In the genomic region with DNA sequence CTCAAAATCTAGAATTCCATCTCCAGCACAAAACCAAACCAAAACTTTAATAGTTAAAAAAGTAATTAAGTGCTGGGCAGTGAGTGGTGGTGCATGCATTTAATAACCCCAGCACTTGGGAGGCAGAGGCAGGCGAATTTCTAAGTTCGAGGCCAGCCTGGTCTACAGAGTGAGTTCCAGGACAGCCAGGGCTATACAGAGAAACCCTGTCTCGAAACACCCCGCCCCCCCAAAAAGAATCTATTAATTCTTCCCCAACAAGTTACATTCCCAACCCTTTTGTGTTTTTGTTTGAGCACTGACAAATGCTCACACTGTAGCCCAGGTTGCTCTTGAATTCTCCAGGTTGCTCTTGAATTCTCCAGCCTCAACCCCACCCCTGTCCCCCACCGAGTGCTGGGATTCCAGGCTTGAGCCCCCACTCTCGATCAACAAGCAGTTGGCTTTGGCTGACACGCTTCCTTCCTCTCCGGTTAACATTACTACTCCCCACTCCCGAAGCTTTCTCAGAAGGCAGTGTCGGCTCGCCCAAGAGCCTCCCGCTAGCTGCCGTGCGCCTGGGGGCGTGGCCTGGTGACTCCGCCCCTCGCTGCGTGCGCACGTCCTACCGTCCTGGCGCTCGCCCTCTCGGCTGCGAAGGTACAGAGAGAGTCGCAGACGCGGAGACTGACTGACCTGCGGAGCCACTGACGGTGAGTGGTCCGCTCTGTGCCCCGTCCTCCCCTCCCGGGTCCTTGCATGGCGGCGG, we compare ENCODE assay signal across 8 mouse cellular contexts. TPM values are rescaled to one million over a fixed set of nuclear protein-coding genes. Genes with fewer than 3 reads are reported as not detected.
DNase-seq lines count a peak whose midpoint lies in the region; ATAC-seq lines count a peak whose summit lies in the region.

TSS of gene Hmox2 (plus strand) at position 582 of the 748 bp plus-strand sequence.

- ATAC-seq in hindbrain, embryonic 11.5 days (ENCODE audit: low FRiP score) = peak; percentile 94

- peak within 1 kb of the TSS; percentile 70 for H3K9ac ChIP-seq in hindbrain, embryonic 11.5 days (ENCODE audit: low read depth, low read length)

- H3K4me3 ChIP-seq in hindbrain, embryonic 11.5 days (ENCODE audit: low read depth, low read length) = peak within 1 kb of the TSS; percentile 52

- H3K27ac ChIP-seq in hindbrain, embryonic 11.5 days (ENCODE audit: low read depth, low read length) = peak within 1 kb of the TSS; percentile 32; the same call in 1 of the 2 replicates

- no peaks in the 10 kb centered on the region for H3K27me3 ChIP-seq in hindbrain, embryonic 11.5 days (ENCODE audit: control insufficient read depth, insufficient read depth, low read length)

- no peaks in the 10 kb centered on the region for H3K9me3 ChIP-seq in hindbrain, embryonic 11.5 days (ENCODE audit: control insufficient read depth, low read length)

- H3K4me1 ChIP-seq in hindbrain, embryonic 11.5 days (replicated peaks; ENCODE audit: control insufficient read depth, insufficient read depth, low read length) = no peaks in the 10 kb centered on the region

- H3K4me2 ChIP-seq in hindbrain, embryonic 11.5 days (replicated peaks; ENCODE audit: low read depth, low read length) = peak within 1 kb of the TSS; percentile 66

- WGBS in hindbrain, embryonic 11.5 days = 5% methylated on average over 34 of the region's 35 CpGs

- peak; percentile 93 for DNase-seq in MN1 (ENCODE audit: low spot score)
- peak; percentile 92 for DNase-seq in cerebellum, adult 9-10 months
- peak; percentile 67 to 93 for DNase-seq in frontal cortex, adult 2 months (ENCODE audit: extremely low spot score in 1 of 2, low spot score in 1 of 2)
- peak; percentile 97 for DNase-seq in hindbrain, embryonic 11.5 days (ENCODE audit: low spot score)
- DNase-seq in layer of hippocampus, postnatal 10 days (ENCODE audit: low spot score in 2 of 2) = peak; percentile 91 to 95
- peak; percentile 96 for DNase-seq in lung, postnatal 10 days
- peak; percentile 95 for DNase-seq in ovary, postnatal 36 days (ENCODE audit: low spot score)
- DNase-seq in thymus, postnatal 25 days = peak; percentile 97

- H3K36me3 ChIP-seq in hindbrain, embryonic 11.5 days (ENCODE audit: control insufficient read depth, insufficient read depth, low read length) = no peaks in the 10 kb centered on the region

RNA-seq across cellular contexts. Expression of gene Hmox2, which starts in this region (rescaled TPM):
- 95.8 and 101 TPM in 2 replicates for polyA plus RNA-seq in frontal cortex, adult 2 months (2012; rRNA removed)
- polyA plus RNA-seq in hindbrain, embryonic 11.5 days (2014; fragmentation: Nextera tagmentation; extraction: Ambion mirVana) = 91.3 and 96.4 TPM in 2 replicates
- 10 to 100 TPM; 74.1 to 74.5 TPM for total RNA-seq in layer of hippocampus, postnatal 10 days (2021)

Comparison
In these comparisons a context has a peak if more than half of its experiments do, and no peak if none do; other contexts are left out.
1. Peak in every context shown above with its lines: DNase-seq, ATAC-seq, H3K4me3 ChIP-seq and H3K27ac ChIP-seq.